Mouse (Mus musculus): Measurements from ENCODE around the gene Far2. TPM values are rescaled to one million over a fixed set of nuclear protein-coding genes. Genes with fewer than 3 reads are reported as not detected.

The Far2 gene
- polyA plus RNA-seq (2012; rRNA removed), result 6.8 and 12.2 TPM in 2 replicates

GRCm38 (mm10) chr6:148046881-148047649, at the start of gene Far2:
Gene Far2 (plus strand): TSS chr6:148047259.
- TF ChIP-seq CTCF (IDR thresholded peaks at IDR 0.05; ENCODE audit: extremely low read depth, insufficient read length, insufficient replicate concordance, low read depth, low read length), result no peak
- TF ChIP-seq POLR2A (IDR thresholded peaks at IDR 0.05; ENCODE audit: low read depth, low read length), result peak; percentile 61
- H3K4me1 ChIP-seq (ENCODE audit: control insufficient read depth, insufficient read depth, insufficient read length, low read length), result peaks cover 18% of the 10 kb centered on the region
- H3K36me3 ChIP-seq (ENCODE audit: control insufficient read depth, insufficient read depth, low read length), result no peaks in the 10 kb centered on the region; the same call in 1 of the 2 replicates
- H3K4me3 ChIP-seq (ENCODE audit: low read depth, low read length), result peak within 1 kb of the TSS; percentile 65
- no peaks in the 10 kb centered on the region for H3K27me3 ChIP-seq (ENCODE audit: control insufficient read depth, insufficient read depth, low read length)
- 3% methylated on average over 34 of the region's 34 CpGs for WGBS
- peak within 1 kb of the TSS; percentile 50 for H3K27ac ChIP-seq (ENCODE audit: insufficient read depth, low read depth, low read length)

GRCm38 (mm10) chr6:148000483-148000882, 46.6 kb upstream of the Far2 start:
- no peak overlapping the region for H3K27ac ChIP-seq (ENCODE audit: insufficient read depth, low read depth, low read length)
- no peak for TF ChIP-seq POLR2A (IDR thresholded peaks at IDR 0.05; ENCODE audit: low read depth, low read length)
- no peak for TF ChIP-seq CTCF (IDR thresholded peaks at IDR 0.05; ENCODE audit: extremely low read depth, insufficient read length, insufficient replicate concordance, low read depth, low read length)
- H3K4me1 ChIP-seq (ENCODE audit: control insufficient read depth, insufficient read depth, insufficient read length, low read length), result peaks cover 3% of the 10 kb centered on the region; the same call in 1 of the 2 replicates
- 83% methylated on average over 2 of the region's 2 CpGs for WGBS
- no peaks in the 10 kb centered on the region for H3K36me3 ChIP-seq (ENCODE audit: control insufficient read depth, insufficient read depth, low read length)
- no peak overlapping the region for H3K4me3 ChIP-seq (ENCODE audit: low read depth, low read length)
- no peaks in the 10 kb centered on the region for H3K27me3 ChIP-seq (ENCODE audit: control insufficient read depth, insufficient read depth, low read length)

- H3K4me3 ChIP-seq (ENCODE audit: low read depth, low read length), result no peak overlapping the region
- H3K4me1 ChIP-seq (ENCODE audit: control insufficient read depth, insufficient read depth, insufficient read length, low read length), result peaks cover 3% of the 10 kb centered on the region; the same call in 1 of the 2 replicates
- no peaks in the 10 kb centered on the region for H3K36me3 ChIP-seq (ENCODE audit: control insufficient read depth, insufficient read depth, low read length)
- no peak overlapping the region for H3K27ac ChIP-seq (ENCODE audit: insufficient read depth, low read depth, low read length)
- no peaks in the 10 kb centered on the region for H3K27me3 ChIP-seq (ENCODE audit: control insufficient read depth, insufficient read depth, low read length)
- TF ChIP-seq CTCF (IDR thresholded peaks at IDR 0.05; ENCODE audit: extremely low read depth, insufficient read length, insufficient replicate concordance, low read depth, low read length) (peak; percentile 31; the same call in 1 of the 2 replicates), POLR2A (IDR thresholded peaks at IDR 0.05; ENCODE audit: low read depth, low read length) (no peak)
- WGBS, result 26% methylated on average over 3 of the region's 3 CpGs
Observed at GRCm38 (mm10) chr6:148001071-148001470, 46.0 kb upstream of the Far2 start.

GRCm38 (mm10) chr6:148006118-148006837, 40.8 kb upstream of the Far2 start:
- H3K27ac ChIP-seq (ENCODE audit: insufficient read depth, low read depth, low read length), result no peak overlapping the region
- WGBS, result 75% methylated on average over 11 of the region's 11 CpGs
- no peak overlapping the region for H3K4me3 ChIP-seq (ENCODE audit: low read depth, low read length)
- H3K27me3 ChIP-seq (ENCODE audit: control insufficient read depth, insufficient read depth, low read length), result no peaks in the 10 kb centered on the region
- H3K36me3 ChIP-seq (ENCODE audit: control insufficient read depth, insufficient read depth, low read length), result no peaks in the 10 kb centered on the region
- no peak for TF ChIP-seq CTCF (IDR thresholded peaks at IDR 0.05; ENCODE audit: extremely low read depth, insufficient read length, insufficient replicate concordance, low read depth, low read length)
- TF ChIP-seq POLR2A (IDR thresholded peaks at IDR 0.05; ENCODE audit: low read depth, low read length), result no peak
- H3K4me1 ChIP-seq (ENCODE audit: control insufficient read depth, insufficient read depth, insufficient read length, low read length), result no peaks in the 10 kb centered on the region

- no peaks in the 10 kb centered on the region for H3K36me3 ChIP-seq (ENCODE audit: control insufficient read depth, insufficient read depth, low read length)
- TF ChIP-seq CTCF (IDR thresholded peaks at IDR 0.05; ENCODE audit: extremely low read depth, insufficient read length, insufficient replicate concordance, low read depth, low read length) (no peak), POLR2A (IDR thresholded peaks at IDR 0.05; ENCODE audit: low read depth, low read length) (no peak)
- WGBS, result 80% methylated on average over 1 of the region's 1 CpGs
- no peaks in the 10 kb centered on the region for H3K27me3 ChIP-seq (ENCODE audit: control insufficient read depth, insufficient read depth, low read length)
- H3K4me3 ChIP-seq (ENCODE audit: low read depth, low read length), result no peak overlapping the region
- H3K27ac ChIP-seq (ENCODE audit: insufficient read depth, low read depth, low read length), result no peak overlapping the region
- no peaks in the 10 kb centered on the region for H3K4me1 ChIP-seq (ENCODE audit: control insufficient read depth, insufficient read depth, insufficient read length, low read length)
Observed at GRCm38 (mm10) chr6:148040759-148041158, 6.3 kb upstream of the Far2 start.

GRCm38 (mm10) chr6:148047650-148047988, 560 bp downstream of the Far2 start:
- no peaks in the 10 kb centered on the region for H3K27me3 ChIP-seq (ENCODE audit: control insufficient read depth, insufficient read depth, low read length)
- H3K27ac ChIP-seq (ENCODE audit: insufficient read depth, low read depth, low read length), result peak overlapping the region; percentile 50
- TF ChIP-seq POLR2A (IDR thresholded peaks at IDR 0.05; ENCODE audit: low read depth, low read length), result no peak
- no peak for TF ChIP-seq CTCF (IDR thresholded peaks at IDR 0.05; ENCODE audit: extremely low read depth, insufficient read length, insufficient replicate concordance, low read depth, low read length)
- H3K4me3 ChIP-seq (ENCODE audit: low read depth, low read length), result peak overlapping the region; percentile 65
- H3K36me3 ChIP-seq (ENCODE audit: control insufficient read depth, insufficient read depth, low read length), result peaks cover 2% of the 10 kb centered on the region; the same call in 1 of the 2 replicates
- peaks cover 18% of the 10 kb centered on the region for H3K4me1 ChIP-seq (ENCODE audit: control insufficient read depth, insufficient read depth, insufficient read length, low read length)

GRCm38 (mm10) chr6:148063131-148063530, 16.1 kb downstream of the Far2 start:
- no peak for TF ChIP-seq POLR2A (IDR thresholded peaks at IDR 0.05; ENCODE audit: low read depth, low read length)
- TF ChIP-seq CTCF (IDR thresholded peaks at IDR 0.05; ENCODE audit: extremely low read depth, insufficient read length, insufficient replicate concordance, low read depth, low read length), result no peak
- WGBS, result 18% methylated on average over 3 of the region's 3 CpGs

More at GRCm38 (mm10) chr6:148063131-148063530, 16.1 kb downstream of the Far2 start:
- H3K4me1 ChIP-seq (ENCODE audit: control insufficient read depth, insufficient read depth, insufficient read length, low read length), result peaks cover 7% of the 10 kb centered on the region
- peaks cover 11% of the 10 kb centered on the region for H3K36me3 ChIP-seq (ENCODE audit: control insufficient read depth, insufficient read depth, low read length)
- no peaks in the 10 kb centered on the region for H3K27me3 ChIP-seq (ENCODE audit: control insufficient read depth, insufficient read depth, low read length)
- no peak overlapping the region for H3K4me3 ChIP-seq (ENCODE audit: low read depth, low read length)
- H3K27ac ChIP-seq (ENCODE audit: insufficient read depth, low read depth, low read length), result no peak overlapping the region
